Mouse (Mus musculus): ENCODE results near the gene Nos2. TPM values are rescaled to one million over a fixed set of nuclear protein-coding genes. Genes with fewer than 3 reads are reported as not detected.
A peak's percentile ranks its signal among the peaks of the same experiment; 100 is the strongest.

The Nos2 gene
- total RNA-seq, 2 experiments from 2014 or later, result 0.20 to 0.64 TPM

DNA sequence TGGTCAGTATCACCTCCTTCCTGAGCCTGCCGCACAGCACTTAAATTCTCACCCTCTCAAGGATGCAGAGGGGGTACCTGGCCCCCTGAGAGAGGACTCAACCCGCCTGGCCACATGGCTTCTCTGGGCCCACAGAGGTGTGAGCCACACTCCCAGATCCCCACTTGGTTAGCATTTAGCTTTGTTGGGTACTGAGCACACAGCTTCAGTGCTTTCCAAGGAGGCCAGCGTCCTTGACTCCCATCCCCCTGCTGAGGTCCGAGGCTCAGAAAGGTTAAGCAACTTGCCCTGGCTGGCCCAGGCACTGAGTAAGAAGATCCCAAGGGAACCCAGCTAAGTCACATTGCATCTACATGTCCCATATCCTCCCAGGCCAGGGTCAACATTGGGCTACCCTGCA is 47.5 kb downstream of the Nos2 start:
- TF ChIP-seq CTCF (conservative IDR thresholded peaks at IDR 0.05), result no peak
- Histone ChIP-seq H3K4me3 (no peak overlapping the region), H3K27ac (no peak overlapping the region)
- DNase-seq (ENCODE audit: low spot score in 2 of 2), result no peak

DNA sequence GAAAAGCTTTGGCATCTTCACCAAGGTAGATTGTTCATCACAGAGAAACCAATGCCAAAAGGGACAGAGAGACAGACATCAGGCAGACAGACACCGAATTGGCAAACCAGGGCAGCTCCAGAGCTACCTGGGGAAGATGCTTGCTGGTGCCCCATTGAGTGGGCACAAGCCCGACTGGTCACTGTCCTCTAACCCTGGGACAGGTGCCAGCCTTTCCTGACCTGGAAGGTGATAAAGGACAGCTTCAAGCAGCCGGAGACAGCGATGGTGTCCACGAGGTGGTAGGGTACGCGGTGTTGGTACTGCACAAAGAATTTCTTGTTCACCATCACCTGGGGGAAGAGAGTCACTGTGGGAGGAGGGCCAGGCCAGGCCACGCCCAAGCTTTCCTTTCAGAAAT is 50.5 kb downstream of the Nos2 start:
- no peak overlapping the region for H3K4me3 ChIP-seq
- DNase-seq (ENCODE audit: low spot score in 2 of 2), result no peak
- H3K27ac ChIP-seq, result no peak overlapping the region
- no peak for TF ChIP-seq CTCF (conservative IDR thresholded peaks at IDR 0.05)

DNA sequence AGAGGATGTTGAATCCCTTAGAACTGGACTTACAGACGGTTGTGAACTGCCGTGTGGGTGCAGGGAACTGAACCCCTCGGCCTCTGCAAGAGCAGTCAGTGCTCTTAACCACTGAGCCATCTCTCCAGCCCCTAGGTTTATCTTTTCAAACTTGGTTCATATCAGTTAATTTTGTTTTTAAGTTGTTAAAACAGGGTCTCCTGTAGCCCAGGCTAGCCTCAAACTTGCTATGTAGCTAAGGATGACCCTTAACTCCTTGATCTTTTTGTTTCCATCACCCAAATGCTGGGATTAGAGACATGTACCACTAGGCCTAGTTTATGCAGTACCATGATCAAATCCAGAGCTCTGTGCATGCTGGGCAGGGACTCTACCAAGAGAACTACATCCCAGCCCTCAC is 51.2 kb downstream of the Nos2 start:
- H3K4me3 ChIP-seq, result no peak overlapping the region
- no peak for DNase-seq (ENCODE audit: low spot score in 2 of 2)
- TF ChIP-seq CTCF (conservative IDR thresholded peaks at IDR 0.05), result no peak
- no peak overlapping the region for H3K27ac ChIP-seq

DNA sequence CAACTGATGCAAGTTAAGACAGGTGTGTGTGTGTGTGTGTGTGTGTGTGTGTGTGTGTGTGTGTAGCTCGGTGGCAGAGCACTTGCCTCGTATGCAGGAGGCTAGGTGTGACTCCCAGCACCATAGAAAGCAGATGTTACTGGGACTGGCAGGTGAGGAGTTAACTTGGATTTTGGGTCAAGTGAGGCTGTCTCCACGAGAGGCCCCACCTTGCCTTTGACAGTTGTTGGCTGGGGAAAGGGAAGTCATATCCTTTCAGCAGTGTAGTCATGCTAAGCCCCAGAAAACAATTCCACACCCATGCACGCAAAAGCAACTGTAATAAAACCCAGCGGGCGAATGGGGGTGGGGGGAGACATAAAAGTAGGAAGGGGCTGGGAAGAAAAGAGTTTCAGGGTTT is 51.7 kb downstream of the Nos2 start:
- no peak for DNase-seq (ENCODE audit: low spot score in 2 of 2)
- Histone ChIP-seq H3K4me3 (no peak overlapping the region), H3K27ac (no peak overlapping the region)
- no peak for TF ChIP-seq CTCF (conservative IDR thresholded peaks at IDR 0.05)

DNA sequence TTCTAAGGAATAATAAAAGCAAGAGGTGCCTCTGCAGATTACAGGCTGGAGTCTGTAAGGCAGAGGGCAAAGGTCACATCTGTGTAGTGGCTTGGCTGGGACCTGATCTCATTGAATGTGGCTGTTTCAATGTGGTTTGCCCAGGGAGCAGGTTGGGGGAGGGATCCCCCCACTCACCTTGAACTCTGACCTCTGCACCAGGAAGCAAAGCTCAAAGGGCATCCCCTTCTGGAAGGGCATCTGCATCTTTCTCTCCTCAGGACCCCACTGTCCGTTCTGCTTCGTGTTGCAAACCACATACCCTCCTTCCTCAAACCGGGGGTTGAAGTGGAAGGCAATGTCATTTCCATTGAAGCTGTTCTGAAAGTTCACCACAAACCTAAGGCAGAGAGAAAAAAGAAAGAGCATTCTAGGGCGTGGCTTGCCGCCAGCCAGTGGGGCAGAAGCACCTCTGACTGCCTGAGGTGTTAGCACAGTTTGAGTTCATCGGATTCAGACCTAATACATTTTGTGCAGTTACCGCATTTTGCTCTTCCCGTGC is 52.3 kb downstream of the Nos2 start:
- H3K27ac ChIP-seq, result no peak overlapping the region; the same call in 1 of the 2 replicates
- TF ChIP-seq CTCF (conservative IDR thresholded peaks at IDR 0.05), result no peak

DNA sequence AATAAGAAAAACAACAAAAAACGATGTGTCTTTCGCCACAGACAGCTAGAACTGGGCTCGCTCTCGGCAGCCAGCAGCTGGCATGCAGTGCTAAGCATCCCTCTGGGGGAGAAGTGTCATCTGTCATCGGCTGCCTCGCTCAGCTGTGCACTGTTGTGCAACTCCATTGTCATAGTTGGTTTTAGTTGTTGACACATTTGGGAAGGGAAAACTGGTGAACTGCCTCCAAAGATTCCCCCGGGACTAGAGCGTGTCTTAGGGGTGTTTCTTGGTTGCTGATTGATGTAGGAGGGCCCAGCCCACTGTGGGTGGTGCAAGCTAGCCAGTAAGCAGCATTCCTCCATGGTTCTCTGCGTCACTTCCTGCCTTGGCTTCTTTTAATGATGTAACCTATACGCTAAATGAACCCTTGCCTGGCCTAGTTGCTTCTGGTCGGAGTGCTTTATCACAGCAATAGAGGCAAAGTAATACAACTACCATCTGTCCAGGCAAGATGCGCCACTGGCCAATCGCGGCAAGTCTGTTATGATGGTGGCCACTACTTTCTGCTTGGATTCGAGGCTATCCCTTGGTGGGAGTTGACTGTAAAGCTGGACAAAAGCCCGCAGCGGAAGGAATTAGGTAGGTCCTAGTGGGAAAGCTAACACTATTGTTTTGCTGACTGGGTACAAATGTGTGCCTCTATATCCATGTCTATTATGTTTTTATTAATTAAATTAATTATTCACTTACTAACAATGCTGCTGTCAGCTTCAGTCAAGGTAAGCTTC is 53.0 kb downstream of the Nos2 start:
- TF ChIP-seq CTCF (conservative IDR thresholded peaks at IDR 0.05), result no peak
- peak overlapping the region; percentile 9; the same call in 1 of the 2 replicates for H3K4me3 ChIP-seq
- peak overlapping the region; percentile 32; the same call in 1 of the 2 replicates for H3K27ac ChIP-seq
- peak; percentile 26 to 63 for DNase-seq (ENCODE audit: low spot score in 2 of 2)

More for the DNA sequence above, 52.3 kb downstream of the Nos2 start:
- peak overlapping the region; percentile 9; the same call in 1 of the 2 replicates for H3K4me3 ChIP-seq
- DNase-seq (ENCODE audit: low spot score in 2 of 2), result no peak

DNA sequence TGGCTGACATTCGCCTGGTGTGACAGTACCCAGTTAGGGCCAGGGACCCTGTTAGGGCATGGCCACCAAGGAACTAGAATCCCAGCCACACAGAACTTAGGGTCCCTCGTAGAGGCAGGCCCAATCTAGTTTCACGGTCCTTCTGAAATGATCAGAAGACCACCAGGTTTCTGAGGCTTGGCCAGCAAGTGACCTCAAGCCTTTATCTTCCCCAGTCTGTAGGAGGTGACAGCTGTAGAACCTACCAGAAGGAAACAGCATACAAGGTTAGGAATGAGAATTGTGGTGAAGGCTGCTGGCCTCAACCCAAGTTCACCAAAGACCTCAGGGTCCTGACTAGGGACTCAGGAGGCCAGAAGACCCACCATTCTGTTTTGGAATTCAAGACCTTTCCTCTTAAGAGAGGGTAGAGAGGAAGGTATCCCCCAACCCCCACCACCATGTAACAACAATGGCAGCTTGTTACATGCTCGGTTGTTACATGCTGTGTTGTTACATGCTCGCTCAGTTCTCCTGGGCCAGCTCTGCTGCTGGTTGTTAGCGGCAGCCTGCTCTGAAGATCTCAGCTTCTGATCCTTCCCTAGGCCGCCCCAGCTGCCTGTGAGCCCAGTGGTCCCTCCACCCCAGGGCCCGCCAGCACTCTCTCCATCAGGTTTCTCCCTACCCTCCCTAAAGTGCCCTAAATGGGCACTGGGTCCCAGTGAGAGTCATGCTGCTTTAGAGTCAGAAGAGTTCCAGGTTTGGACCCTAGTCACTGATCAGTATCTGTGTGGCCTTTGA is 56.3 kb downstream of the Nos2 start:
- no peak for DNase-seq (ENCODE audit: low spot score in 2 of 2)

DNA sequence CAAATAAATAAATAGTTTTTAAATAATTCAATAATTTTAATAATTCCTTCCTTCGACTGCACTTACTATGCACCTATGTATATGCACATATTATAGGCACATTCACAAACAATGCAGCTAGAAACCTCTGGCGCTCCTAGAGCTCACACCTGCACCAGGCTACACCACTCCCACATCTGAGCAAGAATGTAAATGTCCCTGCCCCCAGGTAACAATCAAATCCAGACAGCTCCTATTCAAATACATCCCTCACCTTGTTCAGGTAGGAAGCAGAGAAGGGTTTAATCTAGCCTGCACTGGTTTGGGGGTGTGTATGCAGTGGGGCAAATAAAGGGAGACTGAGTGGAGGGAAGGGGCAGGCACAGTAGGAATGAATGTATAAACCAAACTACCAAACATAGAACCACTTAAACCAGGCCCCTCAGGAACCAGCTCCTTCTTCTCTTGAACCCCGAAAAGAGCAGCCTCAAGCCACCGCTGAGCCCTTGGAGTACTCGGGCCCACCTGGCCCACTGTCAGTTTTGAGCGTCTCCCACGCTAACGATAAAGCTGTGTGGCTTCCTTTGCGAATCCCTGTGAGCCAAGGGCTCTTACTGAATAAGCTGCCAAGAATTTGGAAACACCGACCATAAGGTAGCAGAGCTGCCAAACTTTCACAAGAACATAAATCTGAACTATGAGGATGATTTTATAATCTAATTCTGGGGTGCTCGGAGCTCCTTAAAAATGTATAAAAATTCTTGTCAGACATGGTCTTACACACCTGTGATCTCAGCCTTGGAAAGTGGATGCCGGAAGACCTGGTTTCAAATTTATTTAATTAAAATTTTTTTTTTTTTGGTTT is 57.8 kb downstream of the Nos2 start:
- no peak for TF ChIP-seq CTCF (conservative IDR thresholded peaks at IDR 0.05)
- peak in 1 of 2 experiments; percentile 13 for DNase-seq (ENCODE audit: low spot score in 2 of 2)
- Histone ChIP-seq H3K4me3 (no peak overlapping the region), H3K27ac (no peak overlapping the region)

More for the DNA sequence above, 56.3 kb downstream of the Nos2 start:
- H3K4me3 ChIP-seq, result no peak overlapping the region
- no peak overlapping the region for H3K27ac ChIP-seq
- no peak for TF ChIP-seq CTCF (conservative IDR thresholded peaks at IDR 0.05)

DNA sequence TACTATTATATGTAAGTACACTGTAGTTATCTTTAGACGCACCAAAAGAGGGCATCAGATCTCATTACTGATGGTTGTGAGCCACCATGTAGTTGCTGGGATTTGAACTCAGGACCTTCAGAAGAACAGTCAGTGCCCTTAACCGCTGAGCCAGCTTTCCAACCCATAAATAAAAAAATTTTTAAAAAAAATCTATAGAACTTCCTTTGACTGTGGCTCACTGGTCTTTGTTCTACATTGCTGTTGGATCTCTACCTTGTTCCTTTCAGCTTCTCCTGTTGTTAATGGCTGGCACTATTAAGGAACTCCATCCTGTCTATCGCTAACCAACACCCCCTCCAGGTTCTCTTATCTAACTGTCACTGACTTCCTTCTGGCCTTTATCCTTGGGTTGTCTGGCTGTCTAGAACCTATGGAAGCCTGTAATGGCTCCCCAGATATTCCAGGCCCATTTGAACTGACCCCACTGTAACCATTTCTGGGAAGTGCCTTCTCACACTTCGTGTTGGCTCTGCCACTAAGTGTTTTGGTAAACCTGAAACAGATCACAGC is 59.6 kb downstream of the Nos2 start:
- no peak overlapping the region for H3K4me3 ChIP-seq
- no peak overlapping the region for H3K27ac ChIP-seq
- DNase-seq (ENCODE audit: low spot score in 2 of 2), result no peak
- TF ChIP-seq CTCF (conservative IDR thresholded peaks at IDR 0.05), result no peak

DNA sequence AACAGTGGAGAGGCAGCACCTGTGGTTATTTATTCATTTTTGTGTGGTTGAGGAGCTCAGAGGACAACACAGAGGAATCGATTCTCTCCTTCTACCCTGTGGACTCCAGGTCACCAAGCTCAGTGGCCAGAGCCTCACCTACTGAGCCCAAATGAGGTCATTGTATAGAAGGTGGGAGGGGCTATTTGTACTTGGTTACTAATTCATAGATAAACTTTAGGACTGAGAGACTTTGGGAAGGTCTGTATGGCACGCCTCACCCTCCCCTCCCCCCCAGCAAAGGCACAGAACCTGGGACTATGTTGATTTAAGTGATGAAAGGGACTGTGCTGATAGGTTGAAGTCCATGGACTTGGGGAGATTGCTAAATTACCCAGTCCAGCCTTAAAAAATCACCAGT is 61.5 kb downstream of the Nos2 start:
- DNase-seq (ENCODE audit: low spot score in 2 of 2), result no peak
- no peak overlapping the region for H3K4me3 ChIP-seq
- no peak overlapping the region for H3K27ac ChIP-seq
- TF ChIP-seq CTCF (conservative IDR thresholded peaks at IDR 0.05), result no peak

DNA sequence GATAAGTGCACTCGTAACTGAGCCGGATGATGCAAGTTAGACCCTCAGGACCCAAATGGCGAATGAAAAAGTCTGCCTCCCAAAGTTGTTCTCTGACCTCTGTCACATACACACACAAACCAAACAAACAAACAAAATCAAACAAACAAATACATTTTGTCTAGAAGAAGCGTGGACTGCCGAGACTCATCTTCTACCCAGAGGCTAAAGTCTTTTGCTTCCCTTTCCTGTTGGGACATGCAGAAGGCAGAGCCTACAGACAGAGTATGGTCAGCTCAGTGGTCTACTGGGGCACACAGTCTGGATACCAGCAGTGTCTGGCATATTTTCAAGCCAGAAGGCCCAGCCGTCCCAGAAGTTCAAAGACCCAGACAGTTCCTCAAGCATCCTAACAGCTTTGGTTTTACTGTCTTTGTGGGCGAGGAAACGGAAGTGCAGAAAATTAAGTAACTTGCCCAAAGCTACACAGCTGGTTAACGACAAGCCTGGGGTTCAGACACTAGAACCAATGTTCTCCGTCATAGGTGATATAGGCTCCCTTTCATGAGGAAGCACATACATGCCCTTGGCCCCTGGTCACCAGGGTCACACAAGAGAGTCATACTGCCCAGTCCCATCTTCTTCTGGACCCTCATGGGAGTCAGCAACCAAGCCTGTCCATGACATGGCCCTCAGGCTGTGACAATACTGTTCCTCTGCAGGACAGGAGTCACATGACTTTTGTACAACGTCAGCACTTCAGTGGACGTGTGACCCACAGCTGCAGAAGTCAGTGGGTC is 62.1 kb downstream of the Nos2 start:
- no peak for TF ChIP-seq CTCF (conservative IDR thresholded peaks at IDR 0.05)
- DNase-seq (ENCODE audit: low spot score in 2 of 2), result no peak
- H3K27ac ChIP-seq, result no peak overlapping the region
- no peak overlapping the region for H3K4me3 ChIP-seq

DNA sequence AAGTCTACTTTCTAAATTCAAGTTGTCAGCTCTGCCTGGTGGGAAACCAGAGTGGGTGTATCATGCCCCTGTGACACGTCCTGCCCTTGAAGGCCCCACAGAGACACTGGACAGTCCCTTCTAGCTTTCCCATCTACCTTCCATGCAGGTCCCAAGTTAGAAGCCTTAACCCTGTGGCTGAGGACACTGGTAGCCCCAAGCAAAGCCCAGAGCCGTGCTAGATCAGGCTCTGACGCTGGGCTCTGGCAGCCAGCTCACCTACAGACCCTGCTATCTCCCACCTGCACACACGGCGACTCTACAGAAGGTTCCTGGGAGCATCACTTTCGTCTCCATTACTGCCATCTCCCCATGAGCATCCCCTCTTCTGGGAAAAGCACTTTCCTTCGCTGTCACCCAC is 63.0 kb downstream of the Nos2 start:
- H3K27ac ChIP-seq, result no peak overlapping the region
- no peak for TF ChIP-seq CTCF (conservative IDR thresholded peaks at IDR 0.05)
- DNase-seq (ENCODE audit: low spot score in 2 of 2), result no peak
- no peak overlapping the region for H3K4me3 ChIP-seq
